Mouse (Mus musculus) embryonic facial prominence, embryonic 12.5 days (tissue): ENCODE results near the gene Atp8a1. TPM values are rescaled to one million over a fixed set of nuclear protein-coding genes. Genes with fewer than 3 reads are reported as not detected.
"Not testable (repeated sequence)": the region's sequence is repeated elsewhere in the genome, so short reads cannot be mapped to it uniquely, and the experiment has no call there.

ENCODE experiments used
- ATAC-seq: fragments of 200-750 bp; cut with Nextera tagmentation; 2 replicates; pipeline ENCODE4 v1.8.0; 2017; ENCODE audit not compliant: insufficient number of reproducible peaks, insufficient read depth, low FRiP score, low TSS enrichment
- H3K27ac ChIP-seq: fragments of 300-500 bp; sonication (generic); 2 replicates; pipeline ENCODE4 v1.5.1; 2016; ENCODE audit warnings: mild to moderate bottlenecking
- H3K27me3 ChIP-seq: fragments of 300-500 bp; sonication (generic); 2 replicates; pipeline ENCODE4 v1.6.1; 2016; ENCODE audit warnings: mild to moderate bottlenecking, moderate library complexity
- H3K36me3 ChIP-seq: fragments of 300-500 bp; sonication (generic); 2 replicates; pipeline ENCODE4 v1.6.1; 2016; ENCODE audit warnings: mild to moderate bottlenecking
- H3K4me1 ChIP-seq: fragments of 300-500 bp; sonication (generic); 2 replicates; pipeline ENCODE4 v1.6.1; 2016
- H3K4me2 ChIP-seq: fragments of 300-500 bp; sonication (generic); replicated peaks from 2 replicates; pipeline ENCODE4 v1.6.1; 2016; ENCODE audit warnings: mild to moderate bottlenecking, moderate library complexity
- H3K4me3 ChIP-seq: fragments of 300-500 bp; sonication (generic); 2 replicates; pipeline ENCODE4 v1.5.1; 2016; ENCODE audit warnings: mild to moderate bottlenecking
- H3K9ac ChIP-seq: fragments of 300-500 bp; sonication (generic); 2 replicates; pipeline ENCODE4 v1.6.1; 2016; ENCODE audit warnings: mild to moderate bottlenecking, moderate library complexity
- H3K9me3 ChIP-seq: fragments of 300-500 bp; sonication (generic); 2 replicates; pipeline ENCODE4 v1.6.1; 2016; ENCODE audit warnings: mild to moderate bottlenecking, moderate library complexity
- WGBS: fragments of 180-500 bp; shearing (Covaris S2); methylation state at CpG from one replicate; pipeline ENCODE4 v1.1.7; 2016; 5-methylcytosine and 5-hydroxymethylcytosine counted together
- polyA plus RNA-seq: library from polyadenylated mRNA; unstranded; fragments of >200 nt; fragmentation: Nextera tagmentation; extraction: Ambion mirVana; gene quantifications from 2 replicates; pipeline ENCODE4 v1.2.1, GENCODE M21; 2016

Gene Atp8a1
- polyA plus RNA-seq, 1 experiment from 2014 or later = 11.5 TPM

- Histone ChIP-seq H3K4me1 (no peaks in the 10 kb centered on the region), H3K27ac (no peak overlapping the region), H3K27me3 (no peaks in the 10 kb centered on the region), H3K9ac (no peak overlapping the region), H3K9me3 (no peaks in the 10 kb centered on the region), H3K36me3 (no peaks in the 10 kb centered on the region), H3K4me2 (no peak overlapping the region), H3K4me3 (no peak overlapping the region)
- WGBS = 76% methylated on average over 5 of the region's 5 CpGs
- ATAC-seq = no peak
These were observed 23.5 kb downstream of the Atp8a1 start for GRCm38 (mm10) chr5:67823771-67824170.

- H3K9ac ChIP-seq = no peak overlapping the region
- ATAC-seq = no peak
- H3K36me3 ChIP-seq = no peaks in the 10 kb centered on the region
- no peaks in the 10 kb centered on the region for H3K9me3 ChIP-seq
- H3K4me2 ChIP-seq = no peak overlapping the region
- no peaks in the 10 kb centered on the region for H3K4me1 ChIP-seq
- H3K4me3 ChIP-seq = no peak overlapping the region
- WGBS = 71% methylated on average over 6 of the region's 6 CpGs
- H3K27ac ChIP-seq = no peak overlapping the region
- no peaks in the 10 kb centered on the region for H3K27me3 ChIP-seq
These were observed 24.6 kb downstream of the Atp8a1 start for GRCm38 (mm10) chr5:67822619-67823018.

- H3K4me1 ChIP-seq = no peaks in the 10 kb centered on the region
- H3K9ac ChIP-seq = no peak overlapping the region
- H3K4me2 ChIP-seq = no peak overlapping the region
- ATAC-seq = no peak
- H3K27ac ChIP-seq = no peak overlapping the region
- no peaks in the 10 kb centered on the region for H3K9me3 ChIP-seq
- 85% methylated on average over 8 of the region's 8 CpGs for WGBS
- H3K36me3 ChIP-seq = no peaks in the 10 kb centered on the region
- no peaks in the 10 kb centered on the region for H3K27me3 ChIP-seq
- no peak overlapping the region for H3K4me3 ChIP-seq
These were observed 25.2 kb downstream of the Atp8a1 start for GRCm38 (mm10) chr5:67821987-67822401.

- H3K4me2 ChIP-seq = no peak overlapping the region
- no peaks in the 10 kb centered on the region for H3K9me3 ChIP-seq
- no peak overlapping the region for H3K9ac ChIP-seq
- H3K27me3 ChIP-seq = no peaks in the 10 kb centered on the region
- 97% methylated on average over 2 of the region's 2 CpGs for WGBS
- H3K36me3 ChIP-seq = no peaks in the 10 kb centered on the region
- H3K27ac ChIP-seq = no peak overlapping the region
- no peak for ATAC-seq
- no peaks in the 10 kb centered on the region for H3K4me1 ChIP-seq
- H3K4me3 ChIP-seq = no peak overlapping the region
These were observed 26.0 kb downstream of the Atp8a1 start for GRCm38 (mm10) chr5:67821185-67821584.

- WGBS = 75% methylated on average over 5 of the region's 5 CpGs
- H3K27me3 ChIP-seq = no peaks in the 10 kb centered on the region
- H3K9ac ChIP-seq = no peak overlapping the region
- no peak overlapping the region for H3K4me3 ChIP-seq
- no peak overlapping the region for H3K4me2 ChIP-seq
- no peaks in the 10 kb centered on the region for H3K36me3 ChIP-seq
- no peak for ATAC-seq
- H3K27ac ChIP-seq = no peak overlapping the region
- H3K9me3 ChIP-seq = no peaks in the 10 kb centered on the region
- peaks cover 4% of the 10 kb centered on the region; the same call in 1 of the 2 replicates for H3K4me1 ChIP-seq
These were observed 27.8 kb downstream of the Atp8a1 start for GRCm38 (mm10) chr5:67819451-67819850.

GRCm38 (mm10) chr5:67815572-67816325 is 31.5 kb downstream of the Atp8a1 start:
- Histone ChIP-seq H3K27me3 (no peaks in the 10 kb centered on the region), H3K4me2 (no peak overlapping the region), H3K9me3 (no peaks in the 10 kb centered on the region), H3K36me3 (no peaks in the 10 kb centered on the region), H3K4me3 (no peak overlapping the region), H3K27ac (no peak overlapping the region), H3K9ac (no peak overlapping the region), H3K4me1 (peaks cover 4% of the 10 kb centered on the region; the same call in 1 of the 2 replicates)
- WGBS = 56% methylated on average over 16 of the region's 16 CpGs
- ATAC-seq = no peak

- WGBS = 75% methylated on average over 8 of the region's 8 CpGs
These were observed 32.2 kb downstream of the Atp8a1 start for GRCm38 (mm10) chr5:67815060-67815459.

GRCm38 (mm10) chr5:67814437-67814965 is 32.7 kb downstream of the Atp8a1 start:
- H3K4me1 ChIP-seq = peaks cover 4% of the 10 kb centered on the region; the same call in 1 of the 2 replicates
- no peak overlapping the region for H3K9ac ChIP-seq
- WGBS = 88% methylated on average over 7 of the region's 7 CpGs
- H3K4me3 ChIP-seq = no peak overlapping the region
- H3K4me2 ChIP-seq = no peak overlapping the region
- ATAC-seq = no peak
- H3K27me3 ChIP-seq = no peaks in the 10 kb centered on the region
- no peaks in the 10 kb centered on the region for H3K36me3 ChIP-seq
- H3K9me3 ChIP-seq = no peaks in the 10 kb centered on the region
- no peak overlapping the region for H3K27ac ChIP-seq

More at GRCm38 (mm10) chr5:67815060-67815459, 32.2 kb downstream of the Atp8a1 start:
- H3K27ac ChIP-seq, ATAC-seq, H3K36me3 ChIP-seq, H3K4me2 ChIP-seq, H3K4me3 ChIP-seq, H3K9me3 ChIP-seq, H3K4me1 ChIP-seq, H3K27me3 ChIP-seq, H3K9ac ChIP-seq: not testable (repeated sequence)

GRCm38 (mm10) chr5:67813334-67813733 is 33.9 kb downstream of the Atp8a1 start:
- H3K4me2 ChIP-seq = no peak overlapping the region
- WGBS = 89% methylated on average over 5 of the region's 5 CpGs

GRCm38 (mm10) chr5:67802174-67803030 is 44.8 kb downstream of the Atp8a1 start:
- Histone ChIP-seq H3K4me3 (no peak overlapping the region), H3K4me1 (peaks cover 5% of the 10 kb centered on the region; the same call in 1 of the 2 replicates), H3K27me3 (no peaks in the 10 kb centered on the region), H3K4me2 (no peak overlapping the region), H3K36me3 (no peaks in the 10 kb centered on the region), H3K9ac (no peak overlapping the region), H3K27ac (no peak overlapping the region), H3K9me3 (no peaks in the 10 kb centered on the region)
- 88% methylated on average over 17 of the region's 17 CpGs for WGBS
- ATAC-seq = no peak

More at GRCm38 (mm10) chr5:67813334-67813733, 33.9 kb downstream of the Atp8a1 start:
- no peak overlapping the region for H3K4me3 ChIP-seq
- no peaks in the 10 kb centered on the region for H3K36me3 ChIP-seq
- H3K27me3 ChIP-seq = no peaks in the 10 kb centered on the region
- no peaks in the 10 kb centered on the region for H3K9me3 ChIP-seq
- no peak for ATAC-seq
- no peak overlapping the region for H3K9ac ChIP-seq
- no peak overlapping the region for H3K27ac ChIP-seq
- peaks cover 4% of the 10 kb centered on the region; the same call in 1 of the 2 replicates for H3K4me1 ChIP-seq

- no peak overlapping the region for H3K9ac ChIP-seq
- ATAC-seq = no peak
- 78% methylated on average over 8 of the region's 8 CpGs for WGBS
- no peak overlapping the region for H3K27ac ChIP-seq
- H3K27me3 ChIP-seq = no peaks in the 10 kb centered on the region
- H3K36me3 ChIP-seq = no peaks in the 10 kb centered on the region
- peaks cover 7% of the 10 kb centered on the region; the same call in 1 of the 2 replicates for H3K4me1 ChIP-seq
- no peak overlapping the region for H3K4me3 ChIP-seq
- H3K4me2 ChIP-seq = no peak overlapping the region
- no peaks in the 10 kb centered on the region for H3K9me3 ChIP-seq
These were observed 46.4 kb downstream of the Atp8a1 start for GRCm38 (mm10) chr5:67800801-67801200.
